ENCODE assay signal across 23 mouse cellular contexts in genomic region chr4:49166391-49166790, GRCm38 (mm10).
"Had no signal": no experiment of that assay in that cellular context is flagged by ENCODE, and none has a peak within 500 bp of the region (broad histone marks: within the 10 kb centered on the region; RNA-seq: fewer than 3 reads in every experiment).

No protein-coding gene starts in this region.

- H3K27me3 ChIP-seq: heart, embryonic 13.5 days; heart, embryonic 15.5 days; hindbrain, embryonic 13.5 days; hindbrain, embryonic 15.5 days; limb, embryonic 13.5 days; limb, embryonic 15.5 days; liver, embryonic 13.5 days; liver, embryonic 15.5 days had no signal

- H3K4me2 ChIP-seq: heart, embryonic 11.5 days; heart, embryonic 13.5 days; heart, embryonic 15.5 days; hindbrain, embryonic 13.5 days; hindbrain, embryonic 15.5 days; limb, embryonic 13.5 days; limb, embryonic 15.5 days; liver, embryonic 13.5 days; liver, embryonic 15.5 days had no signal

- H3K4me1 ChIP-seq: heart, embryonic 13.5 days; hindbrain, embryonic 13.5 days; hindbrain, embryonic 15.5 days; limb, embryonic 13.5 days; limb, embryonic 15.5 days; liver, embryonic 13.5 days; liver, embryonic 15.5 days had no signal

- H3K4me3 ChIP-seq: heart, adult 2 months; heart, embryonic 13.5 days; heart, embryonic 15.5 days; hindbrain, embryonic 13.5 days; hindbrain, embryonic 15.5 days; limb, embryonic 13.5 days; limb, embryonic 15.5 days; liver, embryonic 13.5 days; liver, embryonic 15.5 days had no signal

- H3K9me3 ChIP-seq: heart, embryonic 13.5 days; heart, embryonic 15.5 days; hindbrain, embryonic 13.5 days; hindbrain, embryonic 15.5 days; limb, embryonic 13.5 days; limb, embryonic 15.5 days; liver, embryonic 13.5 days; liver, embryonic 15.5 days had no signal

- H3K27ac ChIP-seq: heart, adult 2 months; heart, embryonic 13.5 days; heart, embryonic 15.5 days; hindbrain, embryonic 13.5 days; hindbrain, embryonic 15.5 days; hindbrain, postnatal 0 days; kidney, postnatal 0 days; limb, embryonic 13.5 days; limb, embryonic 15.5 days; liver, embryonic 13.5 days; liver, embryonic 15.5 days had no signal

- H3K36me3 ChIP-seq: heart, embryonic 13.5 days; heart, embryonic 15.5 days; hindbrain, embryonic 13.5 days; hindbrain, embryonic 15.5 days; limb, embryonic 13.5 days; limb, embryonic 15.5 days; liver, embryonic 13.5 days; liver, embryonic 15.5 days had no signal

- H3K9ac ChIP-seq: forebrain, postnatal 0 days; heart, embryonic 13.5 days; heart, embryonic 15.5 days; hindbrain, embryonic 13.5 days; hindbrain, embryonic 15.5 days; limb, embryonic 13.5 days; limb, embryonic 15.5 days; liver, embryonic 13.5 days; liver, embryonic 15.5 days had no signal

- ATAC-seq: forebrain, postnatal 0 days; hindbrain, postnatal 0 days; intestine, embryonic 16.5 days had no signal

- DNase-seq: forebrain, postnatal 0 days; gastrocnemius, postnatal 14 days; gastrocnemius, postnatal 36 days; heart, adult 11 months; heart, adult 2 months; heart, postnatal 14 days; heart, postnatal 36 days; layer of hippocampus, adult 9-11 months; layer of hippocampus, postnatal 36 days; left cerebral cortex, postnatal 4 days; liver, embryonic 13.5 days; lung, adult 18-20 months had no signal
